Mouse (Mus musculus): ENCODE results near the gene Ano4. TPM values are rescaled to one million over a fixed set of nuclear protein-coding genes. Genes with fewer than 3 reads are reported as not detected.
"Not testable (repeated sequence)": the region's sequence is repeated elsewhere in the genome, so short reads cannot be mapped to it uniquely, and the experiment has no call there.

Gene Ano4
- polyA plus RNA-seq, 1 experiment from 2014 or later = 0.84 TPM

- H3K9me3 ChIP-seq = no peaks in the 10 kb centered on the region
- no peaks in the 10 kb centered on the region for H3K4me1 ChIP-seq (replicated peaks)
- H3K36me3 ChIP-seq = no peaks in the 10 kb centered on the region
- no peak overlapping the region for H3K4me3 ChIP-seq (replicated peaks)
- no peak overlapping the region for H3K4me2 ChIP-seq
- ATAC-seq (ENCODE audit: insufficient number of reproducible peaks, insufficient read depth, low FRiP score, low TSS enrichment, low read depth) = no peak
- H3K9ac ChIP-seq (replicated peaks) = no peak overlapping the region
- 77% methylated on average over 6 of the region's 6 CpGs for WGBS
- H3K27ac ChIP-seq = no peak overlapping the region
- no peaks in the 10 kb centered on the region for H3K27me3 ChIP-seq
These were observed 230.2 kb downstream of the Ano4 start for GRCm38 (mm10) chr10:89114381-89114780.

DNA sequence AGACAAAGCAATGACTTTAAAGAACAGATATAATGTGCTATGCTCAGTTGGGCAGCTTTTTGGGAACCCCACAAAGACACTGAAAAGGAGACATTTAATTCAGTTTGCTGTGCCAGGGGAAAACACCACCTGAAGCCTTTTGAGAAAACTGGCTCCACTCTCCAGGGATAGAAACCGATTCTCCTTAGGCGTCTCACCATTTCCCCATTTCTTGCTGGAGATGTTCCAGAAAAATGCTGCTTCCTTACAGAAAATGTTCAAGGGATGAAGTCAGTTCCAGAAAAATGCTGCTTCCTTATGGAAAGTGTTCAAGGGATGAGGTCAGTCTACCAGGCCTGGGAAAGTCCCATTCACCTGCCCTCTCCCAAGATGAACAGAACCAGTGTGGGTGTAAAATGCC lies 233.1 kb downstream of the Ano4 start:
- Histone ChIP-seq H3K4me1 (replicated peaks) (no peaks in the 10 kb centered on the region), H3K36me3 (no peaks in the 10 kb centered on the region), H3K9me3 (no peaks in the 10 kb centered on the region), H3K27ac (no peak overlapping the region), H3K9ac (replicated peaks) (no peak overlapping the region), H3K4me3 (replicated peaks) (no peak overlapping the region), H3K27me3 (no peaks in the 10 kb centered on the region), H3K4me2 (no peak overlapping the region)
- WGBS = 85% methylated on average over 2 of the region's 2 CpGs
- no peak for ATAC-seq (ENCODE audit: insufficient number of reproducible peaks, insufficient read depth, low FRiP score, low TSS enrichment, low read depth)

DNA sequence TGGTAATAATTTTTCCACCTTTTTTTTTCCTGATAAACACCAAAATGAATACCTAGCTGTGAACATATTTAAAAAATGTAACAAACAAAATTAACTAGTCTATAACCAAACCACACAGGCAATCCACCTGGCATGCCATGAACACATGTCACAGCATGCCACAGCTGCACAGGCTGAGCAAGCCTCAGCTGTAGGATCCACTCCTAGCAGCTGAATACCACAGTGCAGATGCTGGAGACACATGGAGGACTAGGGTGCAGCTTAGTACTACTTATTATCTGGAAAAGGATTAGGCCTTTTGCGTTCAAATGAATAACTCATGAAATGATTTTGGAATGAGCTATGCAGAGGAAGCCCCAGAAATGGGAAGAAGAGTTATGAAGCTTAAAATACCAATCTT lies 233.6 kb downstream of the Ano4 start:
- Histone ChIP-seq H3K36me3 (no peaks in the 10 kb centered on the region), H3K4me1 (replicated peaks) (no peaks in the 10 kb centered on the region), H3K9me3 (no peaks in the 10 kb centered on the region), H3K4me3 (replicated peaks) (no peak overlapping the region), H3K9ac (replicated peaks) (no peak overlapping the region), H3K27ac (no peak overlapping the region), H3K27me3 (no peaks in the 10 kb centered on the region), H3K4me2 (no peak overlapping the region)
- 62% methylated on average over 1 of the region's 1 CpGs for WGBS
- no peak for ATAC-seq (ENCODE audit: insufficient number of reproducible peaks, insufficient read depth, low FRiP score, low TSS enrichment, low read depth)

- Histone ChIP-seq H3K36me3 (no peaks in the 10 kb centered on the region), H3K9ac (replicated peaks) (no peak overlapping the region), H3K4me3 (replicated peaks) (no peak overlapping the region), H3K4me2 (no peak overlapping the region), H3K27ac (no peak overlapping the region), H3K9me3 (no peaks in the 10 kb centered on the region), H3K27me3 (no peaks in the 10 kb centered on the region), H3K4me1 (replicated peaks) (peaks cover 5% of the 10 kb centered on the region; the same call in 1 of the 2 replicates)
- 66% methylated on average over 2 of the region's 2 CpGs for WGBS
- no peak for ATAC-seq (ENCODE audit: insufficient number of reproducible peaks, insufficient read depth, low FRiP score, low TSS enrichment, low read depth)
These were observed 241.0 kb downstream of the Ano4 start for GRCm38 (mm10) chr10:89103594-89103993.

DNA sequence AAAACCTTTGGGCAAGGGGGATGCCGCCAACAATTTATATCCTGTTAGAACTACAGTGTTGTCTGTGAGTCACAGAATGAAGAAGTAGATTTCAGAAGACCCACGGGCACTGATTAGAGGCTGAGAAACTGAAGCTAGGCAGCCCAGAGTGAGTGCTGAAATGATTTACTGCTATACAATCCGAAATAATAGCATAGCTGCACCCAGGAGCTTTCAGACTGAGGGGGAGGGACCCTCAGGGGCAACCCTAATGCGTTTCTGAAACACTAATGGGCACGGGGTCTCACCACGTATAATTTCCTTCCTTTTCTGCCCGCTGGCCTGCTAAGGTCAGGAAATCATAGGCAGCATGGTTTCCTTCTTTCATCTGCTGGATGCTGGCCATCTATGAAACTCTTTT lies 242.5 kb downstream of the Ano4 start:
- no peak overlapping the region for H3K4me3 ChIP-seq (replicated peaks)
- H3K9ac ChIP-seq (replicated peaks) = no peak overlapping the region
- WGBS = 26% methylated on average over 7 of the region's 7 CpGs
- H3K27me3 ChIP-seq = no peaks in the 10 kb centered on the region
- peaks cover 5% of the 10 kb centered on the region; the same call in 1 of the 2 replicates for H3K4me1 ChIP-seq (replicated peaks)
- H3K36me3 ChIP-seq = no peaks in the 10 kb centered on the region
- no peak for ATAC-seq (ENCODE audit: insufficient number of reproducible peaks, insufficient read depth, low FRiP score, low TSS enrichment, low read depth)
- H3K27ac ChIP-seq = no peak overlapping the region
- 0 out of 2 replicates have a peak overlapping the region, but pooled peaks have one; percentile 11 for H3K4me2 ChIP-seq
- H3K9me3 ChIP-seq = no peaks in the 10 kb centered on the region

GRCm38 (mm10) chr10:89098183-89098582 lies 246.4 kb downstream of the Ano4 start:
- Histone ChIP-seq H3K27me3 (no peaks in the 10 kb centered on the region), H3K27ac (no peak overlapping the region), H3K4me3 (replicated peaks) (no peak overlapping the region), H3K4me1 (replicated peaks) (peaks cover 5% of the 10 kb centered on the region; the same call in 1 of the 2 replicates), H3K9me3 (no peaks in the 10 kb centered on the region), H3K4me2 (no peak overlapping the region), H3K9ac (replicated peaks) (no peak overlapping the region), H3K36me3 (no peaks in the 10 kb centered on the region)
- no peak for ATAC-seq (ENCODE audit: insufficient number of reproducible peaks, insufficient read depth, low FRiP score, low TSS enrichment, low read depth)
- WGBS = 80% methylated on average over 4 of the region's 4 CpGs

GRCm38 (mm10) chr10:89092350-89093040 lies 252.1 kb downstream of the Ano4 start:
- Histone ChIP-seq H3K4me3 (replicated peaks) (no peak overlapping the region), H3K9me3 (no peaks in the 10 kb centered on the region), H3K4me2 (no peak overlapping the region), H3K36me3 (no peaks in the 10 kb centered on the region), H3K9ac (replicated peaks) (no peak overlapping the region), H3K27me3 (no peaks in the 10 kb centered on the region), H3K4me1 (replicated peaks) (no peaks in the 10 kb centered on the region), H3K27ac (no peak overlapping the region)
- no peak for ATAC-seq (ENCODE audit: insufficient number of reproducible peaks, insufficient read depth, low FRiP score, low TSS enrichment, low read depth)
- 73% methylated on average over 9 of the region's 9 CpGs for WGBS

DNA sequence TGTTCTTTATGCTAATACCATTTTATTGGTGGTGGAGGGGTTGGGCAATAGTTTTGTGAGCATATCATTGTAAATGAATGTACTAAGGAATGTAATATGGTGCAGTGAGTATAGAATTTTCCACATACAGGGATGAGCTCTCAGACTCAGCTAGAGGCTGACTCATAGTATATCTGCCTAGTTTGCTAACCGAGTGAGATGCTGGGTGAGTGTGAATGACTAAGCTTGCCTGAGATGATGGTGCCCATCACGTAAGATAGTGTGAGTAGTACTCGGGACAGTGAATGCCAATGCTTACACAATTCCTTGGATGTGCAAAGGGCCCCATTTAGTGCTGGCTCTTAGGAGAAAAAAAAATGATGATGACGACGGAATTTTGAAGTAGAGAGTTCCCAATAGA lies 267.1 kb downstream of the Ano4 start:
- no peaks in the 10 kb centered on the region for H3K9me3 ChIP-seq
- no peak overlapping the region for H3K4me3 ChIP-seq (replicated peaks)
- H3K27ac ChIP-seq = no peak overlapping the region
- H3K36me3 ChIP-seq = no peaks in the 10 kb centered on the region
- no peak for ATAC-seq (ENCODE audit: insufficient number of reproducible peaks, insufficient read depth, low FRiP score, low TSS enrichment, low read depth)
- no peak overlapping the region for H3K9ac ChIP-seq (replicated peaks)
- WGBS = 86% methylated on average over 5 of the region's 5 CpGs
- no peaks in the 10 kb centered on the region for H3K4me1 ChIP-seq (replicated peaks)
- no peak overlapping the region for H3K4me2 ChIP-seq
- H3K27me3 ChIP-seq = no peaks in the 10 kb centered on the region

DNA sequence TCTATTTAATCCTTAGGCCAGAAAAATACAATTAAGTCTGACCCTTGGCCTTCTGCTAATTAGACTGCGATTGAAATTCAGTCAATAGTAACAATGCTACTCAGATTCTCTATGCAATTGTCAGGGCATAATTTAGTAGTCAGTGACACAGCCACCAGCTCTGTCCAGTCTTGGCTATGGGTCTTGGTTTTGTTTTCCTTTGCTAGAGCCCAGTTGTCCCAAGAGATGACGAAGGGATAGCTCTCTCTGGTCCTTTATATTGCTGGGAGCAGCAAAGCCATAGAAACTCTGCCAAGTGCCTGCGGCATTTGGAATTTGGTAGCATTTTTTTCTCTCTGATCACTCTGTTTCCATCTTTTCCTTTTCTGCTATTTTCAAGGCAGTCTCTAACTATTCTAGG lies 288.7 kb downstream of the Ano4 start:
- 0 out of 2 replicates have a peak, but pooled peaks cover 3% of the 10 kb centered on the region for H3K9me3 ChIP-seq
- no peak overlapping the region for H3K27ac ChIP-seq
- H3K27me3 ChIP-seq = no peaks in the 10 kb centered on the region
- no peak overlapping the region for H3K4me2 ChIP-seq
- WGBS = 85% methylated on average over 3 of the region's 3 CpGs
- no peak for ATAC-seq (ENCODE audit: insufficient number of reproducible peaks, insufficient read depth, low FRiP score, low TSS enrichment, low read depth)
- H3K4me1 ChIP-seq (replicated peaks) = no peaks in the 10 kb centered on the region
- H3K9ac ChIP-seq (replicated peaks) = no peak overlapping the region
- H3K4me3 ChIP-seq (replicated peaks) = no peak overlapping the region
- no peaks in the 10 kb centered on the region for H3K36me3 ChIP-seq

DNA sequence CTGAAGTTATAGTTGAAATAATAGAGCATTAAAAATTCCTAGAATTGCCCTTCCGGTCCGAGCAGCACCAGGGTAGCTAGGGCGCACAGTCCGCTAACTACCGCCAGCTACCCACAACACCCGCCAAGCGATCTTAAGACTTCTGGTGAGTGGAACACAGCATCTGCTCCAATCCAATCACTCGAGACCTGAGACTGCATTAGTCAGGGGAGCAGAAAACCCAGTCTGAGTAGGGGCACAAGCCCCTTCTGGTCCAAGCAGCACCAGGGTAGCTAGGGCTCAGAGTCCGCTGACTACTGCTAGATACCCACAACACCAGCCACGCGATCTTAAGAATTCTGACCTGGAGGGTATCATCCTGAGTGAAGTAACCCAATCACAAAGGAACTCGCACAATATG lies 299.6 kb downstream of the Ano4 start:
- H3K9ac ChIP-seq (replicated peaks); H3K27ac ChIP-seq; H3K27me3 ChIP-seq; H3K9me3 ChIP-seq; ATAC-seq (ENCODE audit: insufficient number of reproducible peaks, insufficient read depth, low FRiP score, low TSS enrichment, low read depth); H3K4me3 ChIP-seq (replicated peaks); H3K4me2 ChIP-seq; H3K36me3 ChIP-seq; H3K4me1 ChIP-seq (replicated peaks): not testable (repeated sequence)
- WGBS = 92% methylated on average over 12 of the region's 12 CpGs

GRCm38 (mm10) chr10:89044166-89044565 lies 300.4 kb downstream of the Ano4 start:
- no peak overlapping the region for H3K9ac ChIP-seq (replicated peaks)
- H3K36me3 ChIP-seq = no peaks in the 10 kb centered on the region
- no peak overlapping the region for H3K27ac ChIP-seq
- no peaks in the 10 kb centered on the region for H3K9me3 ChIP-seq
- no peak overlapping the region for H3K4me3 ChIP-seq (replicated peaks)
- WGBS = 96% methylated on average over 1 of the region's 1 CpGs
- no peak overlapping the region for H3K4me2 ChIP-seq
- ATAC-seq (ENCODE audit: insufficient number of reproducible peaks, insufficient read depth, low FRiP score, low TSS enrichment, low read depth) = no peak
- no peaks in the 10 kb centered on the region for H3K4me1 ChIP-seq (replicated peaks)
- H3K27me3 ChIP-seq = no peaks in the 10 kb centered on the region

- H3K9ac ChIP-seq (replicated peaks) = no peak overlapping the region
- no peaks in the 10 kb centered on the region for H3K9me3 ChIP-seq
- H3K4me3 ChIP-seq (replicated peaks) = no peak overlapping the region
- 73% methylated on average over 5 of the region's 5 CpGs for WGBS
- H3K4me1 ChIP-seq (replicated peaks) = no peaks in the 10 kb centered on the region
- no peak overlapping the region for H3K4me2 ChIP-seq
- no peaks in the 10 kb centered on the region for H3K27me3 ChIP-seq
- H3K27ac ChIP-seq = no peak overlapping the region
- no peak for ATAC-seq (ENCODE audit: insufficient number of reproducible peaks, insufficient read depth, low FRiP score, low TSS enrichment, low read depth)
- H3K36me3 ChIP-seq = no peaks in the 10 kb centered on the region
These were observed 325.6 kb downstream of the Ano4 start for GRCm38 (mm10) chr10:89018926-89019325.
